In genomic region chr2:131508501-131508900, GRCm38 (mm10) we compare ENCODE assay signal across 12 mouse cellular contexts. TPM values are rescaled to one million over a fixed set of nuclear protein-coding genes. Genes with fewer than 3 reads are reported as not detected.
A peak's percentile ranks its signal among the peaks of the same experiment; 100 is the strongest.
DNase-seq lines count a peak whose midpoint lies in the region; ATAC-seq and TF ChIP-seq lines count a peak whose summit lies in the region.
"Had no signal": no experiment of that assay in that cellular context is flagged by ENCODE, and none has a peak within 500 bp of the region (broad histone marks: within the 10 kb centered on the region; RNA-seq: fewer than 3 reads in every experiment).

No protein-coding gene starts in this region.

- no peak overlapping the region for H3K27ac ChIP-seq in forebrain, postnatal 0 days (ENCODE audit: low read depth, low read length)
- no peak overlapping the region for H3K27ac ChIP-seq in forebrain, embryonic 16.5 days (ENCODE audit: low read length)
- peak overlapping the region; percentile 67 for H3K27ac ChIP-seq in midbrain, embryonic 10.5 days (replicated peaks)
- H3K27ac ChIP-seq in midbrain, embryonic 15.5 days, result no peak overlapping the region
- H3K27ac ChIP-seq in hindbrain, postnatal 0 days, result peak overlapping the region; percentile 71
- peak overlapping the region; percentile 51; the same call in 1 of the 2 replicates for H3K27ac ChIP-seq in midbrain, embryonic 13.5 days
- H3K27ac ChIP-seq: macrophage had no signal

- 40% methylated on average over 2 of the region's 2 CpGs for WGBS in forebrain, postnatal 0 days
- WGBS in forebrain, embryonic 16.5 days, result 32% methylated on average over 2 of the region's 2 CpGs
- 66% methylated on average over 2 of the region's 2 CpGs for WGBS in midbrain, embryonic 10.5 days
- 48% methylated on average over 2 of the region's 2 CpGs for WGBS in midbrain, embryonic 15.5 days
- 20% methylated on average over 2 of the region's 2 CpGs for WGBS in hindbrain, postnatal 0 days
- 34% methylated on average over 2 of the region's 2 CpGs for WGBS in midbrain, embryonic 13.5 days

- no peaks in the 10 kb centered on the region for H3K9me3 ChIP-seq in forebrain, postnatal 0 days (ENCODE audit: low read length)
- no peaks in the 10 kb centered on the region for H3K9me3 ChIP-seq in forebrain, embryonic 16.5 days (ENCODE audit: control insufficient read depth, low read length)
- H3K9me3 ChIP-seq in midbrain, embryonic 10.5 days (replicated peaks), result no peaks in the 10 kb centered on the region
- H3K9me3 ChIP-seq in midbrain, embryonic 15.5 days, result no peaks in the 10 kb centered on the region
- no peaks in the 10 kb centered on the region for H3K9me3 ChIP-seq in hindbrain, postnatal 0 days (ENCODE audit: low read length)
- H3K9me3 ChIP-seq in midbrain, embryonic 13.5 days, result no peaks in the 10 kb centered on the region

- peak; percentile 34 for ATAC-seq in forebrain, postnatal 0 days
- no peak for ATAC-seq in forebrain, embryonic 16.5 days
- ATAC-seq in midbrain, embryonic 15.5 days (replicated peaks), result no peak
- ATAC-seq in hindbrain, postnatal 0 days, result peak; percentile 81
- no peak for ATAC-seq in midbrain, embryonic 13.5 days

- no peak overlapping the region for H3K4me2 ChIP-seq in forebrain, postnatal 0 days (ENCODE audit: low read depth)
- no peak overlapping the region for H3K4me2 ChIP-seq in forebrain, embryonic 16.5 days (ENCODE audit: low read length)
- H3K4me2 ChIP-seq in midbrain, embryonic 15.5 days, result no peak overlapping the region
- H3K4me2 ChIP-seq in hindbrain, postnatal 0 days (ENCODE audit: low read depth, low read length), result no peak overlapping the region
- H3K4me2 ChIP-seq in midbrain, embryonic 13.5 days (replicated peaks), result no peak overlapping the region

- H3K4me1 ChIP-seq in forebrain, postnatal 0 days (ENCODE audit: insufficient read depth), result peaks cover 12% of the 10 kb centered on the region
- H3K4me1 ChIP-seq in forebrain, embryonic 16.5 days (replicated peaks; ENCODE audit: control insufficient read depth, insufficient read depth, low read length), result peaks cover 35% of the 10 kb centered on the region
- peaks cover 46% of the 10 kb centered on the region for H3K4me1 ChIP-seq in midbrain, embryonic 10.5 days
- peaks cover 31% of the 10 kb centered on the region for H3K4me1 ChIP-seq in midbrain, embryonic 15.5 days
- H3K4me1 ChIP-seq in hindbrain, postnatal 0 days (ENCODE audit: insufficient read depth, low read length), result peaks cover 32% of the 10 kb centered on the region
- H3K4me1 ChIP-seq in midbrain, embryonic 13.5 days (replicated peaks), result peaks cover 46% of the 10 kb centered on the region

- H3K27me3 ChIP-seq in forebrain, postnatal 0 days (ENCODE audit: insufficient read depth, low read length), result no peaks in the 10 kb centered on the region
- H3K27me3 ChIP-seq in forebrain, embryonic 16.5 days (replicated peaks; ENCODE audit: control insufficient read depth, insufficient read depth, low read length), result no peaks in the 10 kb centered on the region
- H3K27me3 ChIP-seq in midbrain, embryonic 10.5 days (ENCODE audit: low read depth, poor library complexity, severe bottlenecking), result no peaks in the 10 kb centered on the region
- H3K27me3 ChIP-seq in midbrain, embryonic 15.5 days (replicated peaks), result no peaks in the 10 kb centered on the region
- H3K27me3 ChIP-seq in hindbrain, postnatal 0 days (ENCODE audit: insufficient read depth, low read length), result no peaks in the 10 kb centered on the region
- H3K27me3 ChIP-seq in midbrain, embryonic 13.5 days, result no peaks in the 10 kb centered on the region
- H3K27me3 ChIP-seq: CH12.LX had no signal

- no peaks in the 10 kb centered on the region for H3K36me3 ChIP-seq in forebrain, postnatal 0 days (ENCODE audit: insufficient read depth)
- H3K36me3 ChIP-seq in forebrain, embryonic 16.5 days (ENCODE audit: control insufficient read depth, insufficient read depth), result no peaks in the 10 kb centered on the region
- H3K36me3 ChIP-seq in midbrain, embryonic 10.5 days, result no peaks in the 10 kb centered on the region; the same call in 1 of the 2 replicates
- H3K36me3 ChIP-seq in midbrain, embryonic 15.5 days (replicated peaks), result no peaks in the 10 kb centered on the region
- H3K36me3 ChIP-seq in hindbrain, postnatal 0 days (ENCODE audit: insufficient read depth, low read length), result no peaks in the 10 kb centered on the region
- H3K36me3 ChIP-seq in midbrain, embryonic 13.5 days, result no peaks in the 10 kb centered on the region

- H3K9ac ChIP-seq in forebrain, postnatal 0 days, result no peak overlapping the region
- H3K9ac ChIP-seq in forebrain, embryonic 16.5 days (replicated peaks; ENCODE audit: low read depth, low read length), result no peak overlapping the region
- no peak overlapping the region for H3K9ac ChIP-seq in midbrain, embryonic 15.5 days
- no peak overlapping the region for H3K9ac ChIP-seq in hindbrain, postnatal 0 days (replicated peaks; ENCODE audit: low read length)
- no peak overlapping the region for H3K9ac ChIP-seq in midbrain, embryonic 13.5 days (replicated peaks)

- TF ChIP-seq CTCF in forebrain, postnatal 0 days (IDR thresholded peaks at IDR 0.05; ENCODE audit: low read depth), result no peak
- no peak for TF ChIP-seq CTCF in hindbrain, postnatal 0 days (IDR thresholded peaks at IDR 0.05; ENCODE audit: low read depth)

- no peak overlapping the region for H3K4me3 ChIP-seq in forebrain, postnatal 0 days (ENCODE audit: low read depth, low read length)
- H3K4me3 ChIP-seq in forebrain, embryonic 16.5 days (replicated peaks; ENCODE audit: low read length), result no peak overlapping the region
- H3K4me3 ChIP-seq in midbrain, embryonic 10.5 days, result no peak overlapping the region
- H3K4me3 ChIP-seq in midbrain, embryonic 15.5 days, result no peak overlapping the region
- no peak overlapping the region for H3K4me3 ChIP-seq in hindbrain, postnatal 0 days (ENCODE audit: low read length)
- no peak overlapping the region for H3K4me3 ChIP-seq in midbrain, embryonic 13.5 days (replicated peaks)

- no peak for DNase-seq in forebrain, postnatal 0 days
- no peak for DNase-seq in midbrain, embryonic 10.5 days (ENCODE audit: low spot score)
- DNase-seq in hindbrain, postnatal 0 days (ENCODE audit: low spot score), result peak; percentile 59
- DNase-seq in urinary bladder, postnatal 14 days (ENCODE audit: low spot score), result no peak
- DNase-seq in kidney, postnatal 4 days, result no peak
- DNase-seq: heart, postnatal 10 days; thymus, adult 18-20 months had no signal

RNA-seq across cellular contexts. Expression of gene Smox, which starts 17.2 kb away (rescaled TPM):
- total RNA-seq in forebrain, postnatal 0 days (2014; rRNA removed), result 61.0 and 67.9 TPM in 2 replicates
- polyA plus RNA-seq in forebrain, postnatal 0 days (2015; fragmentation: Nextera tagmentation; extraction: Ambion mirVana), result 47.2 and 55.4 TPM in 2 replicates
- polyA plus RNA-seq in forebrain, embryonic 16.5 days (2015; fragmentation: Nextera tagmentation; extraction: Ambion mirVana), result 56.2 and 57.2 TPM in 2 replicates
- 29.5 and 37.2 TPM in 2 replicates for polyA plus RNA-seq in midbrain, embryonic 10.5 days (2016; fragmentation: Nextera tagmentation; extraction: Ambion mirVana)
- 49.0 and 50.7 TPM in 2 replicates for polyA plus RNA-seq in midbrain, embryonic 15.5 days (2015; fragmentation: Nextera tagmentation; extraction: Ambion mirVana)
- 214 and 230 TPM in 2 replicates for total RNA-seq in hindbrain, postnatal 0 days (2014; rRNA removed)
- 94.2 and 103 TPM in 2 replicates for polyA plus RNA-seq in hindbrain, postnatal 0 days (2015; fragmentation: Nextera tagmentation; extraction: Ambion mirVana)
- polyA plus RNA-seq in midbrain, embryonic 13.5 days (2015; fragmentation: Nextera tagmentation; extraction: Ambion mirVana), result 45.5 and 46.5 TPM in 2 replicates

RNA-seq across cellular contexts. Expression of gene Adra1d, which starts 53.6 kb away (rescaled TPM):
- total RNA-seq in forebrain, postnatal 0 days (2014; rRNA removed), result 0.10 and 0.38 TPM in 2 replicates
- polyA plus RNA-seq in forebrain, postnatal 0 days (2015; fragmentation: Nextera tagmentation; extraction: Ambion mirVana), result 0.26 and 0.67 TPM in 2 replicates
- polyA plus RNA-seq in forebrain, embryonic 16.5 days (2015; fragmentation: Nextera tagmentation; extraction: Ambion mirVana), result 0.10 TPM in 1 of 2 replicates, not detected in the other
- polyA plus RNA-seq in midbrain, embryonic 10.5 days (2016; fragmentation: Nextera tagmentation; extraction: Ambion mirVana), result 0.47 and 0.60 TPM in 2 replicates
- 0.19 TPM in 1 of 2 replicates, not detected in the other for polyA plus RNA-seq in midbrain, embryonic 15.5 days (2015; fragmentation: Nextera tagmentation; extraction: Ambion mirVana)
- 4.1 and 5.1 TPM in 2 replicates for total RNA-seq in hindbrain, postnatal 0 days (2014; rRNA removed)
- polyA plus RNA-seq in hindbrain, postnatal 0 days (2015; fragmentation: Nextera tagmentation; extraction: Ambion mirVana), result 0.81 and 0.84 TPM in 2 replicates
- not detected in 2 replicates for polyA plus RNA-seq in midbrain, embryonic 13.5 days (2015; fragmentation: Nextera tagmentation; extraction: Ambion mirVana)
- total RNA-seq: CH12.LX had no signal
- polyA plus RNA-seq: macrophage had no signal

Comparison
In these comparisons a context has a peak if more than half of its experiments do, and no peak if none do; other contexts are left out.
1. ATAC-seq: peak in forebrain, postnatal 0 days (single experiment) and hindbrain, postnatal 0 days (single experiment); none in forebrain, embryonic 16.5 days (single experiment), midbrain, embryonic 15.5 days (single experiment) and midbrain, embryonic 13.5 days (single experiment).
2. H3K27ac ChIP-seq: peak in midbrain, embryonic 10.5 days (single experiment), hindbrain, postnatal 0 days (single experiment) and midbrain, embryonic 13.5 days (single experiment); none in forebrain, postnatal 0 days (single experiment), forebrain, embryonic 16.5 days (single experiment) and midbrain, embryonic 15.5 days (single experiment).